Mouse (Mus musculus): ENCODE data around the gene Il13.

DNA sequence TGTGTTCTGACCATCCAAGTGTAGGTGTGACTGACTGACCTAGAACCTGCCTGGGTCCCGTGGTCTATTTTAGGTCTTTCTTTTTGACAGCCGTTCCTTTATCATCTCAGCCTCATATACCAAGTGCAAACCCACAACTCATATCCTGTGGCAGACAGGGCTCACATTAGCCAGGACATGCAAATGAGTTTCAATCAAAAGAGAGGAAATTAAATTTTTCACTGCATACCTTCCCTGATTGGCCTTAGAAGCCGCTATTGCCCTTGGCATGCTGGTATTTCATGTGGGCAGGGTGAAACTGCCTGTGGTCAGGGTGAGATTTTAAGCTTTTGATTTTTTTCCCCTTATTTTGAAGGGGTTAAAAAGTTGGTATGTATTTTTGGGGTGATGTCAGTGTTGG, 24.8 kb downstream of the Il13 start:
- TF ChIP-seq CTCF (IDR thresholded peaks at IDR 0.05; ENCODE audit: insufficient read depth, low read length) (no peak), POLR2A (IDR thresholded peaks at IDR 0.05; ENCODE audit: borderline replicate concordance, extremely low read depth, low read depth, low read length) (no peak)
